Mouse (Mus musculus) right cerebral cortex, postnatal 36 days (tissue): ENCODE data around the gene Frg2f1.
A peak's percentile ranks its signal among the peaks of the same experiment; 100 is the strongest.

Source experiments
- DNase-seq, 2 experiments: peaks; one replicate each; pipeline ENCODE4 v3.0.0; 2022; ENCODE audit warnings: low spot score in 2 of 2, mixed read lengths in 1 of 2

Gene Frg2f1

GRCm38 (mm10) chr4:119492933-119493327, 46.4 kb downstream of the Frg2f1 start:
- no peak for DNase-seq

GRCm38 (mm10) chr4:119492291-119492932, 46.9 kb downstream of the Frg2f1 start, which contains the start of gene Rimkla:
Gene Rimkla (minus strand): TSS chr4:119492628.
- peak; percentile 17 to 40 for DNase-seq

GRCm38 (mm10) chr4:119490806-119491205, 48.5 kb downstream of the Frg2f1 start:
- no peak for DNase-seq

GRCm38 (mm10) chr4:119489666-119490065, 49.7 kb downstream of the Frg2f1 start:
- no peak for DNase-seq

GRCm38 (mm10) chr4:119484882-119485281, 54.4 kb downstream of the Frg2f1 start:
- DNase-seq = no peak

- DNase-seq = no peak
These were observed 56.3 kb downstream of the Frg2f1 start for GRCm38 (mm10) chr4:119483051-119483450.
